Comparison of ENCODE assay signal across 20 mouse cellular contexts in genomic region chr11:58024671-58025070, GRCm38 (mm10). TPM values are rescaled to one million over a fixed set of nuclear protein-coding genes. Genes with fewer than 3 reads are reported as not detected.
DNase-seq lines count a peak whose midpoint lies in the region; ATAC-seq and TF ChIP-seq lines count a peak whose summit lies in the region.
"Had no signal": no experiment of that assay in that cellular context is flagged by ENCODE, and none has a peak within 500 bp of the region (broad histone marks: within the 10 kb centered on the region; RNA-seq: fewer than 3 reads in every experiment).

No protein-coding gene starts in this region.

- H3K9me3 ChIP-seq in lung, postnatal 0 days (ENCODE audit: low read length), result no peaks in the 10 kb centered on the region
- no peaks in the 10 kb centered on the region for H3K9me3 ChIP-seq in CH12.LX (replicated peaks; ENCODE audit: low read length)
- H3K9me3 ChIP-seq: limb, embryonic 12.5 days; liver, embryonic 15.5 days; midbrain, embryonic 13.5 days; neural tube, embryonic 15.5 days had no signal

- peaks cover 35% of the 10 kb centered on the region for H3K4me1 ChIP-seq in lung, postnatal 0 days (ENCODE audit: insufficient read depth, low read depth, low read length)
- H3K4me1 ChIP-seq in CH12.LX (ENCODE audit: control insufficient read depth in 1 of 2, insufficient read depth in 2 of 2), result peaks cover 33 to 90% of the 10 kb centered on the region in 2 experiments

- 52% methylated on average over 2 of the region's 2 CpGs for WGBS in lung, postnatal 0 days

- TF ChIP-seq RAD21 in CH12.LX (IDR thresholded peaks at IDR 0.05; ENCODE audit: low read depth, low read length), result no peak

- H3ac ChIP-seq in myocyte (ENCODE audit: control insufficient read depth, insufficient read length), result no peak overlapping the region

- TF ChIP-seq CTCF in lung, postnatal 0 days (IDR thresholded peaks at IDR 0.05), result no peak
- no peak for TF ChIP-seq CTCF in CH12.LX (conservative IDR thresholded peaks at IDR 0.05 in 1 of 2, IDR thresholded peaks at IDR 0.05 in 1 of 2; ENCODE audit: low read depth in 2 of 2, low read length in 2 of 2)

- peaks cover 100% of the 10 kb centered on the region for H3K79me2 ChIP-seq in CH12.LX (replicated peaks; ENCODE audit: control insufficient read depth, extremely low read depth, insufficient read depth, poor library complexity, severe bottlenecking)
- peaks cover 99% of the 10 kb centered on the region for H3K79me2 ChIP-seq in myocyte (ENCODE audit: control insufficient read depth, insufficient read depth)

- no peak overlapping the region for H3K9ac ChIP-seq in lung, postnatal 0 days (replicated peaks; ENCODE audit: low read depth)
- no peak overlapping the region; the same call in 1 of the 2 replicates for H3K9ac ChIP-seq in CH12.LX (ENCODE audit: insufficient read depth, low read depth)
- H3K9ac ChIP-seq: limb, embryonic 12.5 days; liver, embryonic 15.5 days; midbrain, embryonic 13.5 days; neural tube, embryonic 15.5 days had no signal

- no peak overlapping the region for H3K4me2 ChIP-seq in lung, postnatal 0 days (replicated peaks; ENCODE audit: low read depth, low read length)
- H3K4me2 ChIP-seq in CH12.LX (ENCODE audit: insufficient read depth, low read depth, poor library complexity, severe bottlenecking), result no peak overlapping the region; the same call in 1 of the 2 replicates
- peak overlapping the region; percentile 43 for H3K4me2 ChIP-seq in myocyte (ENCODE audit: low read depth)
- H3K4me2 ChIP-seq: limb, embryonic 12.5 days; liver, embryonic 15.5 days; midbrain, embryonic 13.5 days; neural tube, embryonic 15.5 days had no signal

- no peak for TF ChIP-seq EP300 in lung, postnatal 0 days (IDR thresholded peaks at IDR 0.05)
- no peak for TF ChIP-seq EP300 in CH12.LX (IDR thresholded peaks at IDR 0.05; ENCODE audit: low read length)

- TF ChIP-seq POLR2A in CH12.LX (IDR thresholded peaks at IDR 0.05; ENCODE audit: low read depth, low read length) (no peak), myocyte (IDR thresholded peaks at IDR 0.05; ENCODE audit: insufficient read length, low read depth) (no peak)

- no peaks in the 10 kb centered on the region for H3K36me3 ChIP-seq in lung, postnatal 0 days (ENCODE audit: insufficient read depth, low read length)
- H3K36me3 ChIP-seq in CH12.LX (replicated peaks in 1 of 2; ENCODE audit: control insufficient read depth in 1 of 2, insufficient read depth in 1 of 2, low read length in 1 of 2) (peaks cover 2 to 62% of the 10 kb centered on the region in 2 experiments), myocyte (ENCODE audit: control insufficient read depth, insufficient read depth) (no peaks in the 10 kb centered on the region)
- H3K36me3 ChIP-seq: limb, embryonic 12.5 days; midbrain, embryonic 13.5 days; neural tube, embryonic 15.5 days had no signal

- dilution Hi-C loops in CH12.LX (cut with MboI; ENCODE audit: extremely low pct_ligation_motif_present, extremely low pct_unique_long_range_greater_than_20kb, low sequenced_read_pairs), result no loop called here

- H3K4me3 ChIP-seq in lung, postnatal 0 days (ENCODE audit: low read depth, low read length), result no peak overlapping the region
- H3K4me3 ChIP-seq in CH12.LX (replicated peaks in 1 of 3; ENCODE audit: low read depth in 2 of 3, low read length in 2 of 3, poor library complexity in 1 of 3) (no peak overlapping the region), myocyte (no peak overlapping the region)
- H3K4me3 ChIP-seq: limb, embryonic 12.5 days; liver, embryonic 15.5 days; midbrain, embryonic 13.5 days; neural tube, embryonic 15.5 days had no signal

- in situ Hi-C loops in CH12.LX (cut with MboI; ENCODE audit: low pct_ligation_motif_present, low pct_unique_long_range_greater_than_20kb, low sequenced_read_pairs), result no loop called here

- H3K27me3 ChIP-seq in lung, postnatal 0 days (replicated peaks; ENCODE audit: insufficient read depth, low read length), result no peaks in the 10 kb centered on the region
- H3K27me3 ChIP-seq in CH12.LX (replicated peaks), result no peaks in the 10 kb centered on the region
- no peaks in the 10 kb centered on the region for H3K27me3 ChIP-seq in myocyte (ENCODE audit: control insufficient read depth, insufficient read depth, insufficient read length)
- H3K27me3 ChIP-seq: limb, embryonic 12.5 days; liver, embryonic 15.5 days; midbrain, embryonic 13.5 days; neural tube, embryonic 15.5 days had no signal

- no peak for DNase-seq in lung, postnatal 0 days (ENCODE audit: low spot score)
- no peak for DNase-seq in lung, postnatal 25 days (ENCODE audit: low spot score)
- no peak for DNase-seq in CH12.LX (ENCODE audit: extremely low read depth)
- DNase-seq in brain, adult 2 months (ENCODE audit: low read depth, low spot score), result peak; percentile 48
- no peak for DNase-seq in thymus, postnatal 36 days
- DNase-seq in spleen, postnatal 36 days (ENCODE audit: low spot score in 2 of 2), result no peak
- DNase-seq: adrenal gland, postnatal 25 days; cerebellum, adult 9-11 months; gastrocnemius, postnatal 10 days; kidney, adult 11 months; kidney, postnatal 10 days; lung, postnatal 10 days; thymus, postnatal 14 days had no signal

- peak; percentile 11; the same call in 1 of the 2 replicates for ATAC-seq in lung, postnatal 0 days
- ATAC-seq: forebrain, embryonic 16.5 days; hindbrain, postnatal 0 days; midbrain, embryonic 13.5 days had no signal

- no peak overlapping the region for H3K27ac ChIP-seq in lung, postnatal 0 days (ENCODE audit: low read length)
- no peak overlapping the region for H3K27ac ChIP-seq in CH12.LX (ENCODE audit: insufficient read depth, low read depth)
- H3K27ac ChIP-seq: hindbrain, postnatal 0 days; limb, embryonic 12.5 days; liver, embryonic 15.5 days; midbrain, embryonic 13.5 days; neural tube, embryonic 15.5 days had no signal

TF ChIP-seq in CH12.LX, 34 proteins besides CTCF, POLR2A, EP300 and RAD21:
- TF ChIP-seq NRF1 (IDR thresholded peaks at IDR 0.05; ENCODE audit: low read depth, low read length) (no peak), UBTF (IDR thresholded peaks at IDR 0.05; ENCODE audit: low read depth, low read length) (0 out of 2 replicates have a peak, but pooled peaks have one; percentile 13), ZNF384 (IDR thresholded peaks at IDR 0.05; ENCODE audit: low read depth, low read length) (0 out of 2 replicates have a peak, but pooled peaks have one; percentile 25)
TF ChIP-seq in CH12.LX: peak in this region for 2.

TF ChIP-seq in myocyte, 11 proteins besides CTCF, POLR2A, EP300 and RAD21:
- TF ChIP-seq SRF (IDR thresholded peaks at IDR 0.05; ENCODE audit: control insufficient read depth, insufficient read length, low read depth) (no peak), TCF12 (IDR thresholded peaks at IDR 0.05; ENCODE audit: insufficient read depth, poor library complexity, severe bottlenecking) (no peak), REST (IDR thresholded peaks at IDR 0.05; ENCODE audit: insufficient read depth, insufficient read length) (no peak), USF1 (IDR thresholded peaks at IDR 0.05; ENCODE audit: low read depth) (no peak), MYOD1 (IDR thresholded peaks at IDR 0.05; ENCODE audit: control insufficient read depth in 1 of 3, insufficient read length in 2 of 3, low read depth in 2 of 3) (no peak), TCF3 (IDR thresholded peaks at IDR 0.05; ENCODE audit: insufficient read length, low read depth) (no peak)

RNA-seq across cellular contexts. Expression of gene Larp1, which starts 15.8 kb away (rescaled TPM):
- polyA plus RNA-seq in lung, postnatal 0 days (2015; fragmentation: Nextera tagmentation; extraction: Ambion mirVana), result 10.3 and 11.6 TPM in 2 replicates
- total RNA-seq in CH12.LX (2012; rRNA removed), result 94.1 and 106 TPM in 2 replicates
- 33.4 and 38.2 TPM in 2 replicates for total RNA-seq in CH12.LX (2014; rRNA removed)
- polyA plus RNA-seq in CH12.LX (2012; ENCODE audit: insufficient read length, low read depth), result 222 and 284 TPM in 2 replicates
- polyA plus RNA-seq in myocyte (2012; fragmentation: generic; extraction: Trizol), result 67.6 TPM
